Mouse (Mus musculus): ENCODE results near the gene P2ry6.

Gene P2ry6

GRCm38 (mm10) chr7:100918176-100918575 is 56.3 kb downstream of the P2ry6 start:
- peak; percentile 39 for DNase-seq (ENCODE audit: low read depth, low spot score)

GRCm38 (mm10) chr7:100917751-100918150 is 56.7 kb downstream of the P2ry6 start:
- peak; percentile 41 for DNase-seq (ENCODE audit: low read depth, low spot score)

- DNase-seq (ENCODE audit: low read depth, low spot score) = no peak
Measured at GRCm38 (mm10) chr7:100916526-100916925, 57.9 kb downstream of the P2ry6 start.

- DNase-seq (ENCODE audit: low read depth, low spot score) = no peak
Measured at GRCm38 (mm10) chr7:100915204-100915603, 59.2 kb downstream of the P2ry6 start.

- no peak for DNase-seq (ENCODE audit: low read depth, low spot score)
Measured at GRCm38 (mm10) chr7:100911791-100912190, 62.7 kb downstream of the P2ry6 start.

- no peak for DNase-seq (ENCODE audit: low read depth, low spot score)
Measured at GRCm38 (mm10) chr7:100911246-100911770, 63.1 kb downstream of the P2ry6 start.

GRCm38 (mm10) chr7:100908567-100908966 is 65.9 kb downstream of the P2ry6 start:
- peak; percentile 81 for DNase-seq (ENCODE audit: low read depth, low spot score)

- no peak for DNase-seq (ENCODE audit: low read depth, low spot score)
Measured at GRCm38 (mm10) chr7:100908061-100908460, 66.4 kb downstream of the P2ry6 start.

- peak; percentile 80 for DNase-seq (ENCODE audit: low read depth, low spot score)
Measured at GRCm38 (mm10) chr7:100907231-100907630, 67.2 kb downstream of the P2ry6 start.

GRCm38 (mm10) chr7:100906029-100906789 is 68.2 kb downstream of the P2ry6 start:
- DNase-seq (ENCODE audit: low read depth, low spot score) = no peak

GRCm38 (mm10) chr7:100905037-100905436 is 69.4 kb downstream of the P2ry6 start:
- DNase-seq (ENCODE audit: low read depth, low spot score) = no peak

- DNase-seq (ENCODE audit: low read depth, low spot score) = no peak
Measured at GRCm38 (mm10) chr7:100904612-100905011, 69.8 kb downstream of the P2ry6 start.

GRCm38 (mm10) chr7:100902451-100903137 is 71.9 kb downstream of the P2ry6 start:
- DNase-seq (ENCODE audit: low read depth, low spot score) = peak; percentile 57

GRCm38 (mm10) chr7:100897828-100898227 is 76.6 kb downstream of the P2ry6 start:
- no peak for DNase-seq (ENCODE audit: low read depth, low spot score)

- no peak for DNase-seq (ENCODE audit: low read depth, low spot score)
Measured at GRCm38 (mm10) chr7:100894833-100895226, 79.6 kb downstream of the P2ry6 start.

- peak; percentile 66 for DNase-seq (ENCODE audit: low read depth, low spot score)
Measured at GRCm38 (mm10) chr7:100894057-100894832, 80.2 kb downstream of the P2ry6 start.

- DNase-seq (ENCODE audit: low read depth, low spot score) = no peak
Measured at GRCm38 (mm10) chr7:100893249-100894056, 81.0 kb downstream of the P2ry6 start.

All from ZHBTc4 (cell line).